Mouse (Mus musculus): ENCODE data around the gene Cerkl. TPM values are rescaled to one million over a fixed set of nuclear protein-coding genes. Genes with fewer than 3 reads are reported as not detected.
A peak's percentile ranks its signal among the peaks of the same experiment; 100 is the strongest.

Cerkl gene
- total and polyA plus RNA-seq, 2 experiments from 2014 or later, result 2.1 to 2.5 TPM

DNA sequence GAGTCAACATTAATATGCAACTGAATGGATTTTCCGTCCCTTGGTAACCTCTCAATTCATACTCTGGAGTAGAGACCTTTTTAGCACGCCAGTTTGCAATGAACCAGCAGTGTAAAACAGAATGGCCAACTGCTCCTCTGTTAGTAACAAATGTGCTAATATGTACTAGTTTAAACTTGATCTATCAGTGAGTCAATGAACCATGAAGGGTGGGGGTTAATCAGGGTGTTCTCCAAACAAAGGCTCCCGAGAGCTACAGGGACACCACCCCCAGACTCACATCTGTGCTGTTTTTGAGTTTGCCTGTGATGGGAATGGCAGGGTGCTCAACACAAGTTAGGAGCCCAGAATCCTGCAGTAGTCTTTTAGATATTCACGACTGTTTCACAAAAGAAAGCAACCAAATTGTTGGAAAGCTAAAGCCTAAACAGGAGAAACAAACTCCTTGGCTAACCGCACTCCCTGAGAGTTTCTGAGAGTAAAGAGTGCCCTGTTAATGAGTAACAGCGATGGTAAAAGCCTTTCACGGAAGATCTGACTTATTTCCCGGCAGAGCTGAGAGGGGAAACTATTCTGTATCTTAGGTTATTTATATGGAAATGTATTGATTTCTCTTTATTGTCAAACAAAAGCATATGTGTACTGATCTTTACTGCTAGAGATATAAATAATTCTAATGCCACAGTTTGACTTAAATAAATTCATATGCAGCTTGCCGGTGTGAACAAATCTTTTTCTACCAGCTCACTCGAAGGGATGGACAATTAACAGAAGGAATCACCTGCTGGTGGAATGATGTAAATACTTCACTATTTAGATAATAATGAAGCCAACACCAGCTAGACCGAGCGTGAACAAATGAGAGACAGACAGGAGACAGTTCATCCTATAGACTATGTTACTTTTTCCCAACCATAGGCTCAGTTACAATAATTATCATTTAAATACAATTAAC lies 77.2 kb downstream of the Cerkl start:
- ATAC-seq, result no peak
- H3K4me3 ChIP-seq (ENCODE audit: low read length), result no peak overlapping the region
- peaks cover 5% of the 10 kb centered on the region; the same call in 1 of the 2 replicates for H3K4me1 ChIP-seq (ENCODE audit: insufficient read depth, low read length)
- peak; percentile 50 for TF ChIP-seq CTCF (IDR thresholded peaks at IDR 0.05; ENCODE audit: low read depth)
- H3K9me3 ChIP-seq (ENCODE audit: low read length), result no peaks in the 10 kb centered on the region
- H3K9ac ChIP-seq (replicated peaks; ENCODE audit: low read length), result no peak overlapping the region
- WGBS, result 20% methylated on average over 12 of the region's 12 CpGs
- 0 out of 2 replicates have a peak overlapping the region, but pooled peaks have one; percentile 11 for H3K27ac ChIP-seq
- H3K36me3 ChIP-seq (ENCODE audit: insufficient read depth, low read length), result no peaks in the 10 kb centered on the region
- peak overlapping the region; percentile 19; the same call in 1 of the 2 replicates for H3K4me2 ChIP-seq (ENCODE audit: low read depth, low read length)
- H3K27me3 ChIP-seq (ENCODE audit: insufficient read depth, low read length), result no peaks in the 10 kb centered on the region
- DNase-seq (ENCODE audit: low spot score), result peak; percentile 53

GRCm38 (mm10) chr2:79378346-79379086 lies 78.1 kb downstream of the Cerkl start:
- Histone ChIP-seq H3K4me2 (ENCODE audit: low read depth, low read length) (no peak overlapping the region), H3K36me3 (ENCODE audit: insufficient read depth, low read length) (no peaks in the 10 kb centered on the region), H3K9ac (replicated peaks; ENCODE audit: low read length) (no peak overlapping the region), H3K9me3 (ENCODE audit: low read length) (no peaks in the 10 kb centered on the region), H3K27me3 (ENCODE audit: insufficient read depth, low read length) (no peaks in the 10 kb centered on the region), H3K27ac (no peak overlapping the region), H3K4me1 (ENCODE audit: insufficient read depth, low read length) (peaks cover 5% of the 10 kb centered on the region; the same call in 1 of the 2 replicates), H3K4me3 (ENCODE audit: low read length) (no peak overlapping the region)
- DNase-seq (ENCODE audit: low spot score) (no peak), ATAC-seq (no peak)
- WGBS, result 60% methylated on average over 8 of the region's 8 CpGs
- no peak for TF ChIP-seq CTCF (IDR thresholded peaks at IDR 0.05; ENCODE audit: low read depth)

DNA sequence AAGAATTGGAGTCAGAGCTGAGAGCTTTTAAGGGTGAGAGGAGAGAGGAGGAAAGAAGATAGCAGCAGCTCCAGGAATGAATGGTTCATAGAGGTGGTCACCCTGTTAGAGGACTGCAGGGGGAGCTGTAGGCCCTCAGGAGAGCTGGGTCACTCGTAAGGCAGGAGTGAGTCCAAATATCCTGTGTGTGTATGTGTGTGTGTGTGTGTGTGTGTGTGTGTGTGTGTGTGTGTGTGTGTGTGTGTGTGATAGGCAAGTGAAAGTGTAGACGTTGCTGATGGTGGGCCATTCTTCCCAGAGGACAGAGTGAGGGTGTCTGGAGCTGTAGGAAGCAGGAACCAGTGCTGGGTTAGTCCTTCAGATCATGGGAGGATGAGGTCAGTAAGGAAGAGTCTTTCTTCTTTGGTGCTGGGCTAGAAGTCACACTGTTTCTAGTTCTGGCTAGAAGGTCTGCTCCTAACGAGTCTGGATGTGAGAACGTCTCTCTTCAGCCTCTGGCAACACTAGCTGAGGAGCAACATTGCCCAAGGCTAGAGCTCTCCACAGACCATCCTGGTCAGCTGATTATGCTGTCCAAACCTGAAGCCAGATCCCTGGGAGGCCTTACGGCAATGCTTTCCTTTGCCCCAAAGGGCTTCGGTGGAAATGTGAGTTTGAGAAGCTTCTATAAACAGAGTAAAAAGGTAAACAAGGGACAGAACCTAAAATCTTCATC lies 83.9 kb downstream of the Cerkl start:
- H3K9ac ChIP-seq (replicated peaks; ENCODE audit: low read length), result no peak overlapping the region
- 0 out of 2 replicates have a peak, but pooled peaks cover 4% of the 10 kb centered on the region for H3K4me1 ChIP-seq (ENCODE audit: insufficient read depth, low read length)
- H3K27me3 ChIP-seq (ENCODE audit: insufficient read depth, low read length), result no peaks in the 10 kb centered on the region
- no peak overlapping the region for H3K27ac ChIP-seq
- TF ChIP-seq CTCF (IDR thresholded peaks at IDR 0.05; ENCODE audit: low read depth), result peak; percentile 73
- no peak overlapping the region for H3K4me3 ChIP-seq (ENCODE audit: low read length)
- no peaks in the 10 kb centered on the region for H3K9me3 ChIP-seq (ENCODE audit: low read length)
- H3K4me2 ChIP-seq (ENCODE audit: low read depth, low read length), result no peak overlapping the region
- ATAC-seq (peak; percentile 69; the same call in 1 of the 2 replicates), DNase-seq (ENCODE audit: low spot score) (peak; percentile 39)
- WGBS, result 49% methylated on average over 6 of the region's 6 CpGs
- no peaks in the 10 kb centered on the region for H3K36me3 ChIP-seq (ENCODE audit: insufficient read depth, low read length)

- no peaks in the 10 kb centered on the region for H3K36me3 ChIP-seq (ENCODE audit: insufficient read depth, low read length)
- no peak; the same call in 1 of the 2 replicates for ATAC-seq
- DNase-seq (ENCODE audit: low spot score), result no peak
- no peak overlapping the region for H3K9ac ChIP-seq (replicated peaks; ENCODE audit: low read length)
- no peaks in the 10 kb centered on the region for H3K27me3 ChIP-seq (ENCODE audit: insufficient read depth, low read length)
- H3K4me3 ChIP-seq (ENCODE audit: low read length), result no peak overlapping the region
- TF ChIP-seq CTCF (IDR thresholded peaks at IDR 0.05; ENCODE audit: low read depth), result no peak
- peaks cover 9% of the 10 kb centered on the region; the same call in 1 of the 2 replicates for H3K4me1 ChIP-seq (ENCODE audit: insufficient read depth, low read length)
- no peak overlapping the region for H3K4me2 ChIP-seq (ENCODE audit: low read depth, low read length)
- H3K9me3 ChIP-seq (ENCODE audit: low read length), result no peaks in the 10 kb centered on the region
- 77% methylated on average over 2 of the region's 2 CpGs for WGBS
- no peak overlapping the region for H3K27ac ChIP-seq
Observed at GRCm38 (mm10) chr2:79372154-79372467, 84.5 kb downstream of the Cerkl start.

- ATAC-seq (no peak), DNase-seq (ENCODE audit: low spot score) (no peak)
- Histone ChIP-seq H3K4me1 (ENCODE audit: insufficient read depth, low read length) (peaks cover 9% of the 10 kb centered on the region; the same call in 1 of the 2 replicates), H3K9ac (replicated peaks; ENCODE audit: low read length) (no peak overlapping the region), H3K4me2 (ENCODE audit: low read depth, low read length) (no peak overlapping the region), H3K36me3 (ENCODE audit: insufficient read depth, low read length) (no peaks in the 10 kb centered on the region), H3K27ac (no peak overlapping the region), H3K9me3 (ENCODE audit: low read length) (no peaks in the 10 kb centered on the region), H3K4me3 (ENCODE audit: low read length) (no peak overlapping the region), H3K27me3 (ENCODE audit: insufficient read depth, low read length) (no peaks in the 10 kb centered on the region)
- 90% methylated on average over 7 of the region's 7 CpGs for WGBS
- TF ChIP-seq CTCF (IDR thresholded peaks at IDR 0.05; ENCODE audit: low read depth), result no peak
Observed at GRCm38 (mm10) chr2:79371326-79372153, 85.0 kb downstream of the Cerkl start.
